Mouse (Mus musculus) cerebellum, postnatal 36 days (tissue): ENCODE data around the gene Stat6.

ENCODE experiments used
- DNase-seq, 2 experiments: peaks; one replicate each; pipeline ENCODE4 v3.0.0; 2021 to 2022; ENCODE audit warnings: mixed read lengths in 2 of 2

The Stat6 gene

GRCm38 (mm10) chr10:127674046-127674655, 31.4 kb downstream of the Stat6 start:
- DNase-seq, result no peak

- DNase-seq, result peak; percentile 81 to 95
Observed at GRCm38 (mm10) chr10:127674794-127675522, 32.2 kb downstream of the Stat6 start.

GRCm38 (mm10) chr10:127675859-127676398, 33.1 kb downstream of the Stat6 start:
- no peak for DNase-seq

- DNase-seq, result peak; percentile 86 to 92
Observed at GRCm38 (mm10) chr10:127676691-127677548, 34.1 kb downstream of the Stat6 start.

- peak; percentile 50 to 51 for DNase-seq
Observed at GRCm38 (mm10) chr10:127677591-127678336, 35.0 kb downstream of the Stat6 start.

- no peak for DNase-seq
Observed at GRCm38 (mm10) chr10:127679208-127679607, 36.4 kb downstream of the Stat6 start.

- DNase-seq, result no peak
Observed at GRCm38 (mm10) chr10:127679881-127680280, 37.1 kb downstream of the Stat6 start.

GRCm38 (mm10) chr10:127682886-127683285, 40.1 kb downstream of the Stat6 start:
- DNase-seq, result no peak

- no peak for DNase-seq
Observed at GRCm38 (mm10) chr10:127691053-127691452, 48.3 kb downstream of the Stat6 start.

- peak in 1 of 2 experiments; percentile 26 for DNase-seq
Observed at GRCm38 (mm10) chr10:127694636-127695035, 51.9 kb downstream of the Stat6 start.

GRCm38 (mm10) chr10:127695775-127696174, 53.0 kb downstream of the Stat6 start:
- no peak for DNase-seq

- DNase-seq, result no peak
Observed at GRCm38 (mm10) chr10:127698966-127699365, 56.2 kb downstream of the Stat6 start.

- DNase-seq, result no peak
Observed at GRCm38 (mm10) chr10:127703299-127703698, 60.5 kb downstream of the Stat6 start.

GRCm38 (mm10) chr10:127704293-127704692, 61.5 kb downstream of the Stat6 start:
- DNase-seq, result no peak

- DNase-seq, result no peak
Observed at GRCm38 (mm10) chr10:127704766-127705220, 62.0 kb downstream of the Stat6 start, which contains the start of gene Myo1a. Gene Myo1a (plus strand): TSS chr10:127705170.

- no peak for DNase-seq
Observed at GRCm38 (mm10) chr10:127705783-127706182, 63.0 kb downstream of the Stat6 start.

GRCm38 (mm10) chr10:127707721-127708120, 64.9 kb downstream of the Stat6 start:
- no peak for DNase-seq

- DNase-seq, result no peak
Observed at GRCm38 (mm10) chr10:127708850-127709370, 66.1 kb downstream of the Stat6 start.

- peak in 1 of 2 experiments; percentile 5 for DNase-seq
Observed at GRCm38 (mm10) chr10:127710331-127710730, 67.5 kb downstream of the Stat6 start.
